Mouse (Mus musculus) kidney, postnatal 14 days (tissue): ENCODE results near the gene Atg101.
"Not testable (repeated sequence)": the region's sequence is repeated elsewhere in the genome, so short reads cannot be mapped to it uniquely, and the experiment has no call there.

ENCODE experiments used
- DNase-seq: peaks from one replicate; pipeline ENCODE4 v3.0.0; 2022; ENCODE audit warnings: mixed read lengths

Atg101 gene

DNA sequence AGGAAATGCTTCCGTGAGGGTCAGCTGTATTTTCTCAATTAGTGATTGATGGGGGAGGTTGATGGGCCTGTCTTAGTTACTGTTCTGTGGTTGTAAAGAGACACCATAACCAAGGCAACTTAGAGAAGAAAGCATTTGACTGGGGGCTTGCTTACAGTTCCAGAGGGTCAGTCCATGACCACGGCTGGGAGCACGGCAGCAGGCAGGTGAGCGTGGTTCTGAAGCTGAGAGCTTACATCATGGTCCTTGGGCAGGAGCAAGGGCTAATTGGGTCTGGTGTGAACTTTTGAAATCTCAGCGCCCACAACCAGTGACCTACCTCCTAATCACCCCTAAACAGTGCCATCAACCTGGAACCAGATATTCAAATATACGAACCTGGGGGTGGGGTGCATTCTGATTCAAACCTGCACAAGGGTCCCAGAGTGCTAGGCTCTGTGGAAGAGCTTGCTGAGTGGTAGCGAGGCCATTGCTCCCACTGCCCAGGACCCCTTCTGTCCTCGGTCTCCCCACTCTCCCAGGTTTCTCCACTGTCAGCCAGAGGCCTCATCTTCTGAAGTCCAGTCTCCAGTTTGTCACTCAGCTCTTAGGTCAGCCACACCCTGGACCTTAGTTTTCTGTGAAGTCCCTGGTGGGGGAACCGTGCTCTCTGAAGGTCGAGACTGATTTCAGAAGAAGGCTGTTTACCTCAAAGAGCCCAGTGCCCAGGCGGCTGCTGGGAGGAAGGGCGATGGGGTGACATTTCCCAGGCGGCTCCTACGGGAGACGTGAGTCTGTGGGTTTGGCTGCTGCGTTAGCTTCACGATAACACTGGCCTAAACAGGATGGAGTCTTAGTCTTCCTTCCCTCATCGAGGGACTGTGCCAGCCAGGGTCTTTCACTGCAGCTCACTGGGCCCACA is 33.1 kb downstream of the Atg101 start:
- no peak for DNase-seq

DNA sequence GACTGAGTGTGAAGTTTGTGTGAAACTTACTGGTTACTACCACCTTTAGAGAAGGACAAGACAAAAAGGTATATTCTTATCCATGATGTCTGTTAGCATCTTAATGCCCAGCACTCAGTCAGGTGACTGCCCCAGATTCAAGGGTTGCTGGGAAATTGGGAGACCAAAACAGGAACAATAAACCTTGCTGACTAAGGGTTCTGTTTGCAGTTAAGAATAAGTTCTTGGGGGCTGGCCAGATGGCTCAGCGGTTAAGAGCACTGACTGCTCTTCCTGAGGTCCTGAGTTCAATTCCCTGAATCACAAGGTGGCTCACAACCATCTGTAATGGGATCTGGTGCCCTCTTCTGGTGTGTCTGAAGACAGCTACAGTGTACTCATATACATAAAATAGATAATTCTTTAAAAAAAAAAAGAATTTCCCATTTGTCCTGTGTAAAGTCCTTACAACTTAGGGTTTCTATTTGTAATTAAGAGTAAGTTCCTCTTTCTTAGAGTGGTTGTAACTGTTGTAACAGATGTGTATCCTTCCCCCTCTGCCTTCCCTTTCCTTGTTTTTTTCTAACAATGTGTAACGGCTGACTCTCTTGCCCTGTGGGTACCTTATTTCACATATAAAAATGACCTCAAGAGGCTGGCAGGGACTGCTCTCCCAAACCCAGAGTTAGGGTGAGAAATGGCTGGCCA is 33.9 kb downstream of the Atg101 start:
- no peak for DNase-seq

DNA sequence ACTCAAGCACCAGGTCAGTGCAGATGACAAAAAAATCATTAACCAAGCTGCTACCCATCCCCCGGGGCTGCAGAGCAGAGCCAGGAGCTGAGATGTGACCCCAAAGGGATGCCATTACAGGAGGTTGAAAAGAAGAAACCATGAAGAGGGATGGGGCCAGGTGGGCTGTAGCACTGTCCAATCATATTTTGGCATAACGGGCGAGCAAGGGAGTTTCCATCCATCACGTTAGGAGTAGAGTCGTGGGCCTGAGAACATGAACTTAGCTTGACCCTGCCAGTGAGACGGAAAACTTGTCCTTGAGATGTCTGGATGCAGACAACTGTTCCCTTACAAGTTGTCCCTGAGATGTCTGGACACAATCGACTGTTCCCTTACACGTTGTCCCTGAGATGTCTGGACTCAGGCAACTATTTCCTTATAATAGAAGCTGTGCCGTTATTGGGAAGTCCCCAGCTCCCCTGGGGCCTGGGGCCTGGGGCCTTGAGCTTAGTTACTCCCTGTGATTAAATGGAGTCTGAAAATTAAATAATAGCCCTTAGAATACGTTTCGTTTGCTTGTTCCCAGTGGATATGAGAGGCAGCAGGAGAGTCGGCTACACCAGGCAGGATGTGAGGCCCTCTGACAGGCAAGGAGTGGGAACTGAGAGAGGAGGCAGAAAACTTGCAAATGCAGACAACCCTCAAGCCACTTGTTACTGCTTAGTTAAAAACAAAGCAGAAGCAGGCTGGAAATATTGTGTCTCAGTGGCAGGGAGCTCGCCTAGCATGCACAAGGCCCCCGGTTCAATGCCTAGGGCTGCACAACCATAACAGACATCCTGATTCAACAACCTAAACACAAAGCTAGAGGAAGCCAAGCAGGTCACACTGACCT is 35.1 kb downstream of the Atg101 start:
- DNase-seq, result no peak

DNA sequence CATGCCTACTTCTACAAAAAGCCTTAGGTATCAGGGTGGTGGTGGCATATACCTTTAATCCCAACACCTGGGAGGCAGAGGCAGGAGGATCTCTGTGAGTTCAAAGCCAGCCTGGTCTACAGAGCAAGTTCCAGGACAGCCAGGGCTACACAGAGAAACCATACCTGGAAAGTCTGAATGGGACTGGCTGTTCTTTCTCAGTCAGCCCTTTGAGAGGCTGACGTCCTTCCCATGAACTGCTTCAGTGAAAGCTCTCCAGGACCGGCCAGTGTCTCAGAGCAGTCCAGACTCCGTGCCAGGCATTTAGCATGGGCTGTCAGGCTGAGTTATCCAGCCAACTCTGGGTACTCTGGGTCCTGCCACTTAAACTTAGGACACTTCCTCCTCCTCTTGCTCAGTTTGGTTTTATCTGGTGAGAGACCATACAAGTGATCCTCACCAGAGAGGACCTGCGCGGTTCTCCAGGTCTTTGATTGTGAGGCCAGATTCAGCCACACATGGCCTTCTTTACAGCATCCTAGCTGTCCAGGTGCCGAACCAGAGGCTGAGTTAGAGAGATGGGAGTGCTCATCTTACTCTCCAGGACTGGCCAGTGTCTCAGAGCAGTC is 36.0 kb downstream of the Atg101 start:
- no peak for DNase-seq

DNA sequence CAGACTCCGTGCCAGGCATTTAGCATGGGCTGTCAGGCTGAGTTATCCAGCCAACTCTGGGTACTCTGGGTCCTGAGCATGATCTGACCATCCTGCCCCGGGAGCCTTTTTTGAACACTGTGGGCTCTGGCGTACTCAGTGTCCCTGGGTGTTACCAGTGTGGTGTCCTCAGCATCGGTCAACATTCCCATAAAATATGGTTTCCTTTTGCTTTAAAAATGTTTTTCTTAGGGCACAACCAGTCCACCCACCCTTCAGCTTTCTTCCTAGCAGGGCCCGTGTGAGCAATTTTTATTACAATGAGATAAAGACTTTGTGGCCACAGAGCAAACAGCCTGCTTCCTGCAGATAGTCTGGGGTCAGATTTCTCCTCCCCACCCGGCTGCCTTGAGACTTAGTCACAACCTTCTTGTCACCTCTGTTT is 36.6 kb downstream of the Atg101 start:
- DNase-seq, result peak; percentile 73

DNA sequence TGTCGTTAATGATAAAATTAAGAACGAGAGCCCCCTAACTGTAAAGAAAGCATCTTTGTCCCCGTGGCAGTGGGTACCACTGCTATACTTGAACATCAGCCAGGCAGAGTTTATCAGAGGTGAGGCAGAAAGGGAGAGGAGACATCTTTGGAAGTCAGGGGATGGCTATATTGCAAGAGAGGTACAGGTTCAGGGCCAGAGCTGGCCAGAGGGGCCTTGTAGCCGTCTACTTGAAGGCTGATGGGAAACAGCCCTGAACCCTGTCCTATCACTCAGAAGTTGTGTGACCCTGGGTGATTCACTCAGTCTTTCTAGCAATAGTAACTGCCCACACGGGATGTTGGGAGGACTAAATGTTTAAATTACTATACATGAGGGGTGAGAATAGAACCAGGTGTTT is 37.1 kb downstream of the Atg101 start:
- no peak for DNase-seq

DNA sequence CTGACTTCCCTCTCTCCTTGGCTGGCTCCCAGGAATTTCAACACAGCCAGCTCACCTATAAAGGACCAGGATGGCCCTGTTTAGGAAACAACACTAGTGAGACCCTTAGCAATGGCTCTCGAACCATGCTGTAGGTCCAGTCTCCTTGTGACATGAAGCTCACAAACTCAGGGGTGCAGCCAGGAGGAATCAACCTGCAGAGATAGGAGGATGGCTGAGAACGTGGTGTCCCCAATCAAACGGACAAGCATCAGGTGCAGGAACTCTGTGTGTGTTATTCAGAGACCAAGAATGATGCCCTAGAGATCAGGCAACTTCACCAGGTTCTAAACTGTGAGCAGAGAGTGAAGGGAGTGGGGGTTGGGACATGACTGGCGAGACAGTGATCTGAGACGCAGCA is 38.0 kb downstream of the Atg101 start:
- DNase-seq, result no peak

DNA sequence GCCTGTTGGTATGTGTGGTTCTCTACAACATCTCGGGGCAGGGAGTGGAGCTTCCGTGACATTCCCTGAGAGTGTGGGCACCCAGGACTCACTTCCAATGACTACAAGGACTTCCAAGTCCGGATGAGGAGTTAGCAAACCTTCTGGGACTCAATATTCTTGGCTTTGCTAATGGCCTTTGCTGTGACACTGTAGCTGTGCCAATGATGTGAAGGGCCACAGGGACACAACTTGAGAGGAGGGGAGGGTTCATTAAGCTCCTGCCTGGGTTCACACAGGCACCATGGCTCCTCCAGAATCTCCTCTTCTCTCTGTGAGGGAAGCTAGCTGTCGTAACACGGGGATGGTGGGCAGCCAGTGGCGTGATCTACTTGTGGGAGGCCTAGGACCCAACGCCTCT is 38.6 kb downstream of the Atg101 start:
- no peak for DNase-seq

DNA sequence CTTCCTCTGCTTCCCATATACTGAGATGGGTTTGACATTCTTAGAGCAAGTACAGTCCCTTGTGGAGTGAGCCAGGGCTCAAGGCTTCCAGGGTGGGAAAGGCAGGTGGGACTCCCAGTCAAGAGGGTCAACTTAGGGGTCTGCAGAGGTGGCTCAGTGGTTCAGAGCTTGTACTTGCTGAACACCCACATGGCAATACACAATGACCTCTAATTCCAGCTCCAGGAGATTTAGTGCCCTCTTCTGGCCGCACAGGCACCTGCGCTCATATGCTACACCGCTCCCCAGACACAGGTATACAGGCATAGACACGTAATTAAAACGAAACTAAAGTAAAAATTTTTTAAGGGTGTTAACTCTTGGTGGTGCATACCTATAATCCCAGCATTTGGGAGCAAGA is 39.4 kb downstream of the Atg101 start:
- DNase-seq, result no peak

DNA sequence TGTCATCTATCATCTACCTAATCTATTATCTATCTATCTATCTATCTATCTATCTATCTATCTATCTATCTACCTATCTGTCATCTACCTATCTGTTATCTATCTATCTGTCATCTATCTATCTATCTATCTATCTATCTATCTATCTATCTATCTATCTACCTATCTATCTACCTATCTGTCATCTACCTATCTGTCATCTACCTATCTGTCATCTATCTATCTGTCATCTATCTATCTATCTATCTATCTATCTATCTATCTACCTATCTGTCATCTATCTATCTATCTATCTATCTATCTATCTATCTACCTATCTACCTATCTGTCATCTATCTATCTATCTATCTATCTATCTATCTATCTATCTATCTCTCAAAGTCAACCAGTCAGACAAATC is 40.3 kb downstream of the Atg101 start:
- DNase-seq, result not testable (repeated sequence)

DNA sequence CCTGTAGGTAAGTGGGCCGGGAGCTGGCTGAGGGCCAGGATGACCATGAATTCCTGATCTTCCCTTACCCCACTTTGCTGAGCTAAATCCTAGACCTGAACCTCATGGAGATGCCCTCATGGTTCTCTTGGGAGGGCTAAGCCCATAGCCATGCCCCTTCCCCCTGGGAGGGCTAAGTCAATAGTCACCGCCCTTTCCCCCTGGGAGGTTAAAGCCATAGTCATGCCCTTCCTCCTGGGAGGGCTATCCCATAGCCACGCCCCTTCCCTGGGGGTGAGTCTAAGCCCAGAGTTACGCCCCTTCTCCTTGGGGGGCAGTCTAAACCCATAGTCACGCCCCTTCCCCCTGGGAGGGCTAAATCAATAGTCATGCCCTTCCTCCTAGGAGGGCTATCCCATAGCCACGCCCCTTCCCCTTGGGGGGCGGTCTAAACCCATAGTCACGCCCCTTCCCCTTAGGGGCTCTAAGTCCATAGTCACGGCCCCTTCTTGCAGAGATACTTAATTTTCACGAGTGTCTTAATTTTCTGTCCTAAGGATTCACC is 42.0 kb downstream of the Atg101 start:
- DNase-seq, result no peak

DNA sequence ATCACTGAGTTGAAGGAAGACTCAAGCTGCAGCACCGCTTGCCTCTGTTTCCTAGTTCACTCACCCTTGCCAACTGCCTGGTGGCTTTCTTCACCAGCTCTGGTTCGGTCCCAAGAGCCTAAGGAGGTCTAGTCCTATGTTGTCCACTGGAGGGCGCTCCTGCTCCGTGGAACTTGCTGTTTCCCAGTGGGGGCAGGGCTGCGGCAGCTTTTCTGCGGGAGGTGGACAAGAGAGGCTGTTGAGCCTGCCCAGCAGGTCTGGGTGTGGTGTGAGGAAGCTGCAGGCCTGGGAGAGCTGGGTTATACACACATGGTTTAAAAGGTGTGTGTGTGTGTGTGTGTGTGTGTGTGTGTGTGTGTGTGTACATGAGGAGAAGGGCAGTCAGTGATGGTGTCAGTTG is 43.2 kb downstream of the Atg101 start:
- peak; percentile 86 for DNase-seq

DNA sequence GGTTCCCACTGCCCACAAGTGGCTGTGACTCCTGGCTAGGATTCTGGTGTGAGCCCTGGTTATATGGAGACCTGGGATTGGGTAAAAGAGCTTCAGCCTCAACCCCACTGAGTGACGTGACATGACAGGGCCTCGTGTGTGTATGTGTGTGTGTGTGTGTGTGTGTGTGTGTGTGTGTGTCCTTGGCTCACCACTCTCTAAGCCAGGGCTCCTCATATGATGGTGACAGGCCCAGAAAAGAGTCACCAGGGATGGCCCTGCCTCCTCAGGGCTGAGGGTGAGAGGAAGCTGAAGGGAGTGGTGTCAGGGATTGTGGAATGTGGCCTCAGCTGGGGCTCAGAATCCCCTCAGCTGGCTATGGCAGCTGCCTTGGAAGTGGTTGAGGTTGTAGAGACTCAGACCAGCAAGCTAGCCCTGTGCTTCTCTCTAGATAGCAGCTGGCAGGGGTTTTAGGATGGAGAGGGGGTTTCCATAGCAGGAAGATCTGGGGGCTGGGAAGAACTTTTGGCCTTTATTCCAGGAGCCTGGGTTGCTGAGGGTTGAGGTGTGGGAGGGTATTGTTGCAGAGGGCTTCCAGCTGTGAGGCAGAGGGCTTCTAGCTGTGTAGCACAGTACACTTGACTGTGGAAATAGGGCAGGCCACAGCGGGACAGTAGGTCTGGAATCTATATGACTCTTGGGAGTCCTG is 44.9 kb downstream of the Atg101 start:
- no peak for DNase-seq

DNA sequence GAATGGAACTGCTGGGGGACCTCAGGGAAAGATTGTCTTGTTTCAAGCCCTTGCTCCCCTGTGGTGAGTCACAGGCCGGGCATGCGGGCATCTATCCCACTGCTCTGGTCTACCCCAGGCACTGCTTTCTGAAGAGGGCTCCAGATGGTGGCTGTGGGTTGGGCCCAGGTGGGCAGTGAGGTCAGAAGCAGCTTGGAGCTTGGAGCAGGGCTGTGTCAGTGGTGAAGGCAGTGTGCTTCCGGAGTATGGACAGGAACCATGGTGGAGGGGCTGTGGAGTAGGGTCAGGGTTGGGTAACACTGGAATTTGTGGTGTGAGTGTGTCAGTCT is 45.5 kb downstream of the Atg101 start:
- no peak for DNase-seq

DNA sequence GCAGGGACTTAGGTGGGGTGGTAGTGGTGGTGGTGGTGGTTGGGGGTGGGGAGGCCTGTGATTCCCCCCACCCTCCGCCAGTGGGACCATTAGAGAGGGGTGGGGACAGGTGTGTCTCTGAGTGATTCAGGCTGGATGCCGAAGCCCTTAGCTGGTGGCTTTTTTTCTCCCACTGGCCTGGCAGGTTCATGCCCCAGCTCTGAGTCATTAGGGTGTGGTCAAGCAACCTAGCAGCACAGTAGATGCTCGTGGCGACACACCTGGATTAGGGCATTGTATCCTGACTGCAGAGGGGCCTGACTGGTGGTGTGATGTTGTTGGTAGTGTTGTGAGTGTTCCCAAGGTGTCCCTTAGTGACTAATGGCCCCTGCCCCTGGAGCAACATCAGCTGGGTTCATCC is 47.0 kb downstream of the Atg101 start:
- DNase-seq, result no peak

DNA sequence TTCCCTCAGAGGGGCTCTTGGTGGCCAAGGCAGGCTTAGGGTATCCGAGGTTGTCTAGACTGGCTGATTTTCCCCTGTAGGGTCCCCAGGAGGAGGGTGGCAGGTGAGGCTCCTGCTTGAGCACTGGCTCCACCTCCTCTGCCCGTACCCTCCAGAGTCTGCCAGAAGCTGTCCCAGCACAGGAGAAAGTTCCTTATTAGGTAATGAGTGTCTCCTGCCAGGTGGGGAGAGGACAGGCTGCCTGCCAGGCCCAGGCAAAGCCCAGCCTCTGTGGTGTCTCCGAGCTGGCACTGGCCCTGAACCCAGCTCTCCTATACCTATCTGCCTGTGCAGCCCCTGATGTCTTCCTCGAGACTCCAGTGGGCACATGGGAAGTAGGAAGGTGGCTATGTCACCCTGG is 48.3 kb downstream of the Atg101 start:
- DNase-seq, result no peak

DNA sequence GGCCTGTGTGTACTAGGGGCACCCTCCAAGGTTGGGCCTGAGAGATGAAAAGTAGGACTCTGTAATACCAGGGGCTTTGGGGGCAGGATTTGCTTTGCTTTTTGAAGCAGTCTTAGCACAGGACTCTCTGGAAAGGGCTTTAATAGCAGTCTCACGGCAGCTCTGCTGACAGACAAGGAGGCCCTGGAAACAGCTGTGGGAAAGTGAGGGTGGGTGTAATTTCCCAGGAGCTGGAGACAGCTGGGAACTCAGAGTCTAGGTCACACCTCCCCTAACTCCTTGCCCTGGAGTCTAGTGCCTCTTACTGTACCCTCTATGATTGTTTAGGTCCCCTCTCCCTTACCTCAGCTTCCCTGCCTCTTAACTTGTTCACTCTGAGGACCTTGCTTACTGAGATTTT is 49.1 kb downstream of the Atg101 start:
- DNase-seq, result no peak

DNA sequence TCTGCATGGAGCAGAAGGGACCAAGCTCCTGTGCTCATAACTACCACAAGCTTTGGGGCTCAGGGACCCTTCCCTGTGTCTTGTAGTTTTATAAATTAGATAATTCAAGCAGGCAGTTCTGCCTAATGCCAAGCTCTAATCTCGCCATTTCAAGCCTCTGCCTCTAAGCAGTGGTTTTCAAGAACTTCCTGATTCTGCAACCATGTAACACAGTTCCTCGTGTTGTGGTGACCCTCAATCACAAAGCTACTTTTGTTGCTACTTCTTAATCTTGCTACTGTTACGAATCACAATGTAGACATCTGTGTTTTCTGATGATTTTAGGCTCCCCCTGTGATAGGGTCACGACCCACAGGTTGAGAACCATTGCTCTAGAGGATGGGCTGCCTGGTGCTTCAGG is 49.6 kb downstream of the Atg101 start:
- no peak for DNase-seq

DNA sequence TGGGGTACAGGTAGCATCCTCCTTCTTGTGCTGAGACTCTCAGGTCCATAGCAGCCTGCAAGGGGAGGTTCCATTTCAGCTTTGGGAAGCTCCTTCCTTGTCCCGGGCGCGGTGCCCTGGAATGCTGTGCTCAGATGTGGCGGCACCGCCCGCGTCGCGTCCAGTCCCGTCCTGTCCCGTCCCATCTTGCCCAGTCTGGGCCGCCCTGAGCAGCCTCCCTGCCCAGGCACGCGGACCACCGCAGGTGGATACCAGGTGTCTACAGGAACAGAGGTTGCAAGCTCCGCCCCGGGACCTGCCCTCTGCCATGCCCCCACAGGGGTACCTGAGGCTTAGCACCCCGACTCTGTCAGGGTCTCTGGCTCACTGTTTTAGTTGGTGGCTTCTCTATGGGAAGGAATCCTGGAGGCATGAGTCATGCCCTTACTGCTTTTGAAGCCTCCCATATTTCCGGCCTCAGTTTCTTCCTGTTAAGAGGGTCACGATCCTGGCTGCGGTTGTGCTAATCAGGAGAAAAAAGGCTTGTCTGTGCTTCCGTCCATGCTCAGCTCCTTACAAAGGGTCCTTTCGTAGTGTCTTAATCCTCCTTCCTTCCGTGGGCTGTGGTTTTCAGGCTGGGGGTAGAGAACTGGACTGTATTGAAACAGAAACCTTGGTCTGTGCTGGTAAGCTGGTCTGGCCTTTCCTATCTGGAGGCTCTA is 52.6 kb downstream of the Atg101 start:
- DNase-seq, result peak; percentile 44

DNA sequence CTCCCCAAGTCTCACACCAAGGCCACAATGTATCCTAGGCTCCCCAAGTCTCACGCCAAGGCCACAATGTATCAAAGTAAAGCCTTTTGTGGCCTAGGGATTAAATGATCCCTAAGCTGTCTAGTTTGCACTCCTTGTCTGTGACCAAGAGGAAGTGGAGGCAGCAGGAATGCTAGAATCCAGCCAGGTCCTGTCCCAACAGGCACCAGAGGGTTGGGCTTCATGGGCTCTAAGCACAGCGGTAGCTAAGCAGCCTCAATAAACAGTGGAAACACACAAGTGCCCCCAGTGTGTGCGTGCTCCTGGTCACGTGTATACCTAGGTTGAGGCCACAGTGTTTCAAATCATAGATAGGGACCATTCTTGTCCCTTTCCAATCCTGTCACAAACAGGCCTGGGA is 54.3 kb downstream of the Atg101 start:
- no peak for DNase-seq

DNA sequence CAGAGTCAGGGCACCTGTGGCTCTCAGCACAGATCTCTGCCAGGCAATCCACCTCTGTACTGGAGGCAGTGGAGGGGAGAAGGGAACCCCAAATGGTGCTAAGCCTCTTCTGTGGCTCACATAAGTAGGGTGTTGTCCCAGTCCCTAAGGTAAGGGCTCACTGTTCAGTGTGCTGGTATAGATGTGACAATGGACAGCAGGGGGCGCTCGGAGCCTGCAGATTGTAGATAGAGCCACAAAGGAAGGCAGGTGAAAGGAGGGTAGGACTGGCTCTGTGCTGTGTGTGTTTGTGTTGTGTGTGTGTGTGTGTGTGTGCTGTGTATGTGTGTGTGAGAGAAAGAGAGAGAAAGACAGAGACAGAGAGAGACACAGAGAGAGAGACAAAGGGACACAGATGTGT is 55.5 kb downstream of the Atg101 start:
- peak; percentile 90 for DNase-seq
